Mouse (Mus musculus) forebrain, embryonic 13.5 days (tissue): ENCODE measurements around the gene Thrb. TPM values are rescaled to one million over a fixed set of nuclear protein-coding genes. Genes with fewer than 3 reads are reported as not detected.
"Not testable (repeated sequence)": the region's sequence is repeated elsewhere in the genome, so short reads cannot be mapped to it uniquely, and the experiment has no call there.

Experiments
- ATAC-seq: fragments of 200-750 bp; cut with Nextera tagmentation; 2 replicates; pipeline ENCODE4 v1.8.0; 2017
- H3K27ac ChIP-seq: fragments of 300-500 bp; sonication (generic); 2 replicates; pipeline ENCODE4 v1.5.1; 2015; ENCODE audit warnings: inconsistent platforms, mild to moderate bottlenecking, moderate library complexity
- H3K27me3 ChIP-seq: fragments of 300-500 bp; sonication (generic); 2 replicates; pipeline ENCODE4 v1.6.1; 2015; ENCODE audit warnings: mild to moderate bottlenecking, inconsistent platforms
- H3K36me3 ChIP-seq: fragments of 300-500 bp; sonication (generic); 2 replicates; pipeline ENCODE4 v1.6.1; 2015; ENCODE audit warnings: mild to moderate bottlenecking, inconsistent platforms; ENCODE audit not compliant: poor library complexity, severe bottlenecking
- H3K4me1 ChIP-seq: fragments of 300-500 bp; sonication (generic); 2 replicates; pipeline ENCODE4 v1.6.1; 2015; ENCODE audit warnings: inconsistent platforms
- H3K4me2 ChIP-seq: fragments of 300-500 bp; sonication (generic); 2 replicates; pipeline ENCODE4 v1.6.1; 2015; ENCODE audit warnings: inconsistent platforms, mild to moderate bottlenecking, moderate library complexity
- H3K4me3 ChIP-seq: fragments of 300-500 bp; sonication (generic); 2 replicates; pipeline ENCODE4 v1.5.1; 2015; ENCODE audit warnings: mild to moderate bottlenecking, inconsistent platforms
- H3K9ac ChIP-seq: fragments of 300-500 bp; sonication (generic); 2 replicates; pipeline ENCODE4 v1.6.1; 2015; ENCODE audit warnings: mild to moderate bottlenecking, inconsistent platforms
- H3K9me3 ChIP-seq: fragments of 300-500 bp; sonication (generic); replicated peaks from 2 replicates; pipeline ENCODE4 v1.6.1; 2016; ENCODE audit warnings: inconsistent platforms
- WGBS: fragments of 180-500 bp; shearing (Covaris S2); methylation state at CpG from one replicate; pipeline ENCODE4 v1.1.7; 2015; 5-methylcytosine and 5-hydroxymethylcytosine counted together
- polyA plus RNA-seq: library from polyadenylated mRNA; unstranded; fragments of >200 nt; fragmentation: Nextera tagmentation; extraction: Ambion mirVana; gene quantifications from 2 replicates; pipeline ENCODE4 v1.2.1, GENCODE M21; 2015

Thrb gene
- polyA plus RNA-seq, 1 experiment from 2014 or later = 2.1 TPM

DNA sequence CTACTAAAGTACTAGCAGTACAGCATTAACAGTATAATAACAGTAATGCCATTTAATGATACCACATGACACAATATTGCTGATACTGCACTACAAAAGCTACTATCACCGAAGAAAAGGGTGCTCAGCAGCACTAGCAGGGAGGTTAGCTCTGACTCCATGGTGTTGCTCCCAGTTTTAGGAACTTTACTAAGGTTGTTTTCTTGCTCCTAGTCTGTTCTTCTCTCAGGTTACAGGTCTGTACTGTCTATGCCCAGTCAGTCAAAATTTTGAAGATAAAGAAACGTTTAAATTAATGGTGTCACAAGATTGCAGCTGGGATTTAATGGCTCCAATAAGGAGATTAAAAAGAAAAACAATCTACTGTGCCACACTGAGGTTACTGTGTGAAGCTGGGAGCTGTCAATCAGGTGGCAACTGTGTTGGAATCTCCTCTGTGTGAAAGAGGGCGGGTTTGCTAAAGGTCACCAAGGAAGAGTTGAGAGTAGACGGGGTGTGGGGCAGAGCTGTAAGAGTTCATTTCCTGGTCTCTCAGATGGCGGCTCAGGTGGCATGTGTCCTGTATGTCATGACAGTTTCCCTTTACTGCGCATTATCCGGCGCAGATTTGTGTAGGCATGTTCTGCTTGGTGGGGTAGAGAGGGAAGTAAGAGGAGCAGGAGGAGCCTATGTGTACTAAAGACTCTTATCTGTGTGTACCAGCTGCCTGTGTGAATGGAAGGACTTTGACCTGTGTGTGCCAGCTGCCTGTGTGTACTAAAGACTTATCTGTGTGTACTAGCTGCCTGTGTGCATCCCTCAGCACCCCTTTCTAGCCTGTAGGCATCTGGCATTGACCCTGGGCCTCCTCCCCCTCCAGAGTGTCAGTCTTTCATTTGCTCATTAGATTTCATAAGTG lies 263.0 kb downstream of the Thrb start:
- Histone ChIP-seq H3K27me3 (no peaks in the 10 kb centered on the region), H3K9me3 (no peaks in the 10 kb centered on the region), H3K27ac (no peak overlapping the region), H3K4me1 (no peaks in the 10 kb centered on the region), H3K36me3 (no peaks in the 10 kb centered on the region), H3K4me2 (no peak overlapping the region), H3K4me3 (no peak overlapping the region), H3K9ac (no peak overlapping the region)
- ATAC-seq = no peak
- WGBS = 71% methylated on average over 8 of the region's 8 CpGs

DNA sequence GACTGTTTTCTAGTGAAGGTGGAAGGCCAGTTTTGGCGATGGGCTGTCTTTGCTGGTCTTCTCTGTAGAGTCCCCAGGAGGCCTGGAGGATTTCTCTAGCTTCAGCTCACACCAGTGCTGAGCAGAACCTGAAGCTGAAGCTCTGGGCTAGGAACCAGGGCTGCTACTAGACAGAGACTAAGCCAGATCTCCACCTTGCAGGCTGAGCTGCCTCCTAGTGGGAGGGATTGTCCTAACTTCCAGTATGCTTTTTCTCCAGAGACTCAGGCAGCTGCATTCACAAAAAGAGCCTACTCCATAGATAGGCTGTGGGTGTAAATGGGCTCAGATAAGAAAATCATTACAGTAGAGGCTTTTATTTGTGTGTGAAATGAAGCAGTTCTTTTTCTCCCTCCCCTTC lies 267.4 kb downstream of the Thrb start:
- ATAC-seq = peak; percentile 63
- 46% methylated on average over 1 of the region's 1 CpGs for WGBS
- Histone ChIP-seq H3K27ac (no peak overlapping the region), H3K27me3 (no peaks in the 10 kb centered on the region), H3K9ac (no peak overlapping the region), H3K4me2 (no peak overlapping the region), H3K4me1 (no peaks in the 10 kb centered on the region), H3K4me3 (no peak overlapping the region), H3K36me3 (no peaks in the 10 kb centered on the region), H3K9me3 (no peaks in the 10 kb centered on the region)

DNA sequence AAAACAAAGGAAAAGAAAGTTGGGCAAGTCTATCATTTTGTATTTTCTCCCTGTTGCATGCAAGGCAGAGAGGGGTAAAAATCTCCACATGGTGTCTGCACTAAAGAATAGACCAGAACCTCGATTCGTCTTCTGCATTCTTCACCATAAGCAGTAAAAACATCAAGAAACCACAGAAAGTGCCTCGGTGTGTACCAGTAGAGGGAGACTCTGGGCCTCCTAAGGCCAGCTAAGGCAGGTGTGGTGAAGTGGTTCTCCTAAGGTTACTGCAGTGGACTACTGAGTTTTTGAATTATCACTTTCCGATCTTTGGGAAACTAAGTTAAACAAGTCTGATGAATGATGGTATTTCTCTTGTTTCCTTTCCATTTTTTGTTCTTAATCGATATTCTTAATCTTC lies 269.5 kb downstream of the Thrb start:
- Histone ChIP-seq H3K9ac (no peak overlapping the region), H3K9me3 (no peaks in the 10 kb centered on the region), H3K4me3 (no peak overlapping the region), H3K4me1 (no peaks in the 10 kb centered on the region), H3K27me3 (no peaks in the 10 kb centered on the region), H3K4me2 (no peak overlapping the region), H3K27ac (no peak overlapping the region), H3K36me3 (no peaks in the 10 kb centered on the region)
- WGBS = 81% methylated on average over 5 of the region's 5 CpGs
- ATAC-seq = no peak

DNA sequence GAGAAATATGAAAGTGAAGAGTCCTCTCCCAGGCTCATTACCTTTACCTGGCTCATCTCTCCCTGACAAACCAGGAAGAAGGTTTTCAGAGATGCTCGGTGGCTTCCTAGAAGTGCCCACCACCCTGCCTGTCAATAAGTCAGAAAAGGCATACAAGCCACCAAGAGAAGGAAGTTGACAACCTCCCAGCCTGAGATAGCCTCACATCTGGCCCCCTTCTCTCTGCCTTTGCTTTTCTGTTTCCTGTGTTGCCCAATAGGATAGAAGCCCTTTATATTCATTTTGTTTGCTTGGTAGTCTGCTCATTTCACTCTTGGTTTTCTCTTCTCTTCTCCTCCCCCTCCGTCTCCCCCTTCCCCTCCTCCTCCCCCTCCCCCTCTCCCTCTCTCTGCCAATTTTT lies 273.4 kb downstream of the Thrb start:
- WGBS = 91% methylated on average over 2 of the region's 2 CpGs

DNA sequence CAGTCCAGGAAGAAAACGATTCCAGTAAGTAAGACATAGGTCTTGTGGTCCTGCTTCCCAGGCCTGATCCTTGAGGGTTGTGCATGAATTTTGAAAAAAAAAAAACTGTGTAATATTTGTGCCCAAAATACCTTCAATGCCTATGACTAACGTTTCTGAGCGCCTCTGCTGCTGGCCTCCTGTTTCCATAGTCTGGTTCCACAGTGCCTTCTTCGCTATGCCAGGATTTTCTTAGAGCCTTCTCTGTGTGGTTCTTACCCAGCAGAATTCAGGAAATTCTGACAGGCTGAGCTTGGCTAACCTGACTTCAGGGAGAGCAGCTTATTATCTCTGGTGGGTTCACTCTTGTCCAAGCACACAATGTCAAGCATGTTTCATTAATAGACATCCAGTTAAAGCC lies 274.7 kb downstream of the Thrb start:
- not testable (repeated sequence) for H3K4me2 ChIP-seq, H3K4me3 ChIP-seq, H3K4me1 ChIP-seq, H3K36me3 ChIP-seq, H3K27me3 ChIP-seq, ATAC-seq, H3K9ac ChIP-seq, H3K9me3 ChIP-seq, H3K27ac ChIP-seq
- 81% methylated on average over 4 of the region's 4 CpGs for WGBS

More for the DNA sequence above, 273.4 kb downstream of the Thrb start:
- ATAC-seq = no peak
- Histone ChIP-seq H3K27me3 (no peaks in the 10 kb centered on the region), H3K27ac (no peak overlapping the region), H3K4me2 (no peak overlapping the region), H3K4me1 (no peaks in the 10 kb centered on the region), H3K4me3 (no peak overlapping the region), H3K36me3 (no peaks in the 10 kb centered on the region), H3K9me3 (no peaks in the 10 kb centered on the region), H3K9ac (no peak overlapping the region)

DNA sequence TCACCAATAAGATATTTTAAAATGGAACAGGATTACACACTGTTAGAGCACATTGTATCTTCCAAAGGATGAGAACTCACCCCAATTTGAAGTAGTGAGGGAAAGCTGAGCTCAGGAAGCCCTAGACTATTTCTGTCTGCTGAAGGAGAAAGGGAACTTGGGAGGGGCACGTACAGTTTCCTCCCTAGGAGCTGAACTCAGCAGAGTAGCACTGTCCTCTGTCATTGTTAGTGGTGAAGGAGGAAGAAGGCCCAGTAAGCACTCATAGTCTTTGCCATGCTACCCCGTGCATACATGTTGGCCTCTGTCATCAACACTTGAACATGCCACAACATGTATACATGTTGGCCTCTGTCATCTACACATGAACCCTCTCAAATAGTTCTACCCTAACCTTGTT lies 294.0 kb downstream of the Thrb start:
- no peaks in the 10 kb centered on the region for H3K9me3 ChIP-seq
- H3K4me1 ChIP-seq = no peaks in the 10 kb centered on the region
- no peaks in the 10 kb centered on the region for H3K27me3 ChIP-seq
- no peak overlapping the region for H3K4me3 ChIP-seq
- ATAC-seq = no peak
- H3K36me3 ChIP-seq = no peaks in the 10 kb centered on the region
- no peak overlapping the region for H3K27ac ChIP-seq
- no peak overlapping the region for H3K9ac ChIP-seq
- WGBS = 91% methylated on average over 2 of the region's 2 CpGs
- no peak overlapping the region for H3K4me2 ChIP-seq

DNA sequence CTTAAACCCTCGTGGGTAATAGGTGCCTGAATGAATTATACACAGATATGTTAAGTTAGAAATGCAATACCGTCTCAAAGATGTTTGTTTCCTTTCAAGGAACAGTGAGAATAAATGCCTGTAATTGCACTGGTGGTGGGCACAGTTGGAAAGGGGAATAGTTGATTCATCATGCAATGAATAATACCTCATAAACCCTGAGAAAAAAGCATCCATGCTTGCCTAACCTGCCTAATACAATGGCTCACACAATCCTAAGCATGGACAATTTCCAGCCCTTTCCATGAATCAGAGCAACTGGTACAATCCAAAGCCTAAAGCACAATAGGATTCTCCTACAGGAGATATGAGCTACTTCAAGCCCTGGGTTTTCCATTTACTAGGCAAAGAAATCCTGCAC lies 299.8 kb downstream of the Thrb start:
- H3K27ac ChIP-seq = no peak overlapping the region
- whole genome bisulfite sequencing = 42% methylated on average over 2 of the region's 2 CpGs

DNA sequence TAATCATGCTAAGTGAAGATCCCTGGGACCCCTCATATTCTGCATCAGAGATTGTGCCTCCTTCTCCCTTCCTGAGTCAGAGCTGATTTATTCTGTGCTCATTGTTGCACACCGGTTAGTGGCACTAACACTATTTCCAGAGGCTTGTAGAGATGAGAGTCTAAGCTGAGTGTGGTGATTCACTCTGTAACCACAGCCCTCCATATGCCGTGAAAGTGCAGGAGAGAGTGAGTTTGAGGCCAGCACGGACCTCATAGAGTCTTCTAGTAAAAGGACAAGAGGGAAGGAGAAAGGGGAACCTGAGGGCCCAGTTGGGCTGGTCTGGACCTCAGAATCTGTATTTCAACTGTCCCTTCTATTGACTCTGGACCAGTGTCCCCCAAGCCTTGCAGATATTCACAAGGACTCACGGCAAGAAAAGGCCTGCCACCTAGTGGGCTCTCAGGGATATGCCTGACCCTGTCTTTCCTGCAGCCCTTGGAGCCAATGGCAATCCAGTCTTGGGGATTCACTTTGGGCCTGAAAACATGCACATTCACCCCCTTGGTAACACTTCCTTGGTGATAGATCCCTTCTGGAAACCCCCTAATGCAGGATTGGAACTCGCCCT lies 307.2 kb downstream of the Thrb start:
- Histone ChIP-seq H3K4me2 (no peak overlapping the region), H3K36me3 (no peaks in the 10 kb centered on the region)
- whole genome bisulfite sequencing = 35% methylated on average over 5 of the region's 5 CpGs

More for the DNA sequence above, 299.8 kb downstream of the Thrb start:
- Histone ChIP-seq H3K9me3 (no peaks in the 10 kb centered on the region), H3K9ac (no peak overlapping the region), H3K4me3 (no peak overlapping the region), H3K36me3 (no peaks in the 10 kb centered on the region), H3K27me3 (no peaks in the 10 kb centered on the region), H3K4me2 (no peak overlapping the region), H3K4me1 (no peaks in the 10 kb centered on the region)
- ATAC-seq = no peak

DNA sequence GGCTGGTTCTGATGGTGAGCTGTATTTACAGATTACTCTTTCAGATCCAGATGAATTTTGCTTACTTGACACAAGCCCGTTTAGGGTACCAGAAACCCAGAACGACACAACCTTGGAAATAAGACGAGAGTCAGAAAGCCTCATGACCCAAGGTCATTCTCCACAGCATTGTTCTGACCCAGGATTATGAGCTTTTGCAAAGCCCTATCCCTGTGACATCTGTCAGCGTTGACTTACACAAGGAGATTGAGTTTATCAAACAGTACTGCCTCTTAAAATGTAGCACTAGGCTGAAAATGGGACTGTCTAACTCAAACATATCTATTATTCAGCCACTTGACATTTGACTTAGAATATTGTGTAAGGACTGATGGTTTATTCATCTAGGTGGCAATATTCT lies 312.1 kb downstream of the Thrb start:
- no peak overlapping the region for H3K27ac ChIP-seq
- no peak for ATAC-seq
- no peaks in the 10 kb centered on the region for H3K9me3 ChIP-seq
- H3K36me3 ChIP-seq = no peaks in the 10 kb centered on the region
- H3K9ac ChIP-seq = no peak overlapping the region
- no peaks in the 10 kb centered on the region for H3K27me3 ChIP-seq
- no peaks in the 10 kb centered on the region for H3K4me1 ChIP-seq
- 75% methylated on average over 4 of the region's 4 CpGs for WGBS
- H3K4me3 ChIP-seq = no peak overlapping the region
- H3K4me2 ChIP-seq = no peak overlapping the region

More for the DNA sequence above, 307.2 kb downstream of the Thrb start:
- H3K4me3 ChIP-seq = no peak overlapping the region
- H3K27me3 ChIP-seq = no peaks in the 10 kb centered on the region
- peak; percentile 93 for ATAC-seq
- no peaks in the 10 kb centered on the region for H3K4me1 ChIP-seq
- H3K9me3 ChIP-seq = no peaks in the 10 kb centered on the region
- H3K9ac ChIP-seq = no peak overlapping the region
- H3K27ac ChIP-seq = no peak overlapping the region

DNA sequence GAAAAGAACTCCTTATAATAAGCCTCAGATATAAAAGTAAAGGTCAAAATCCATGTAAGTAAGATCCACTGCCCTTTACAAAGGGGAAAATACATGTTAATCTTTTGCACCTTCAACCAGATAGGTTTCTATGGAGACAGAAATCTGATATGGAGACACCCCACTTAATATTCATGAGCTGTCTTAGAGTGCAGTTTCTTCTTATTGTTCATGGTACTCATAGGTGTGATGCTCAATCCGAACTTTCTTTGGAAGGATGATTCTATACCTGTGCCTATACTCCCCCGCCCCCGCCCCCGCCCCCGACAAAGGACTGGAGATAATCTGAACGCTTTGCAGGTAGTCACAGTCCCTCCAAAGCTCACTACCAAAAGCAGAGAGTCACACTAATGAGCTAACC lies 312.6 kb downstream of the Thrb start:
- no peaks in the 10 kb centered on the region for H3K36me3 ChIP-seq
- H3K4me3 ChIP-seq = no peak overlapping the region
- ATAC-seq = peak; percentile 38; the same call in 1 of the 2 replicates
- 69% methylated on average over 6 of the region's 6 CpGs for WGBS
- H3K27ac ChIP-seq = no peak overlapping the region
- no peak overlapping the region for H3K9ac ChIP-seq
- H3K4me1 ChIP-seq = no peaks in the 10 kb centered on the region
- H3K9me3 ChIP-seq = no peaks in the 10 kb centered on the region
- H3K27me3 ChIP-seq = no peaks in the 10 kb centered on the region
- no peak overlapping the region for H3K4me2 ChIP-seq

DNA sequence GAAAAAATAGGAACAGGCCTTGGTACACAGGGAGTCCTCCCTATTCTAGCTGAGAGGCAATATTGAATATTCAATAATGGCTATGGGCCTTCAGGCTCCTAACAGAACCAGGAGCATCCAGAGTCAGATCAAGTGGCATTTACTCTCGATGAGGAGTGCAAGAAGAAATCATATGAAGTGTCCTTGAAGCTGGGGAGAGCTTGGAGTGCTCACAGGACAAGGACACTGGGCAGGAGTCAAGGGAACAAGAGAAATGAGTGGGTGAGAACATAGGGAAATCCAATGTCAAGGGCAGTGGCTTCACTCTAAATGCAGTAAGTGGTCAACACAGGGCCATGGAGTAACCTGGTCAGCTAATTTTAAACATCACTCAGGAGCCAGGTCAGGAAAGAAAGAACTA lies 315.7 kb downstream of the Thrb start:
- no peaks in the 10 kb centered on the region for H3K4me1 ChIP-seq
- H3K4me3 ChIP-seq = no peak overlapping the region
- no peak for ATAC-seq
- no peak overlapping the region for H3K4me2 ChIP-seq
- no peaks in the 10 kb centered on the region for H3K36me3 ChIP-seq
- no peak overlapping the region for H3K9ac ChIP-seq
- no peak overlapping the region for H3K27ac ChIP-seq
- WGBS = 82% methylated on average over 1 of the region's 1 CpGs
- no peaks in the 10 kb centered on the region for H3K27me3 ChIP-seq
- H3K9me3 ChIP-seq = no peaks in the 10 kb centered on the region

DNA sequence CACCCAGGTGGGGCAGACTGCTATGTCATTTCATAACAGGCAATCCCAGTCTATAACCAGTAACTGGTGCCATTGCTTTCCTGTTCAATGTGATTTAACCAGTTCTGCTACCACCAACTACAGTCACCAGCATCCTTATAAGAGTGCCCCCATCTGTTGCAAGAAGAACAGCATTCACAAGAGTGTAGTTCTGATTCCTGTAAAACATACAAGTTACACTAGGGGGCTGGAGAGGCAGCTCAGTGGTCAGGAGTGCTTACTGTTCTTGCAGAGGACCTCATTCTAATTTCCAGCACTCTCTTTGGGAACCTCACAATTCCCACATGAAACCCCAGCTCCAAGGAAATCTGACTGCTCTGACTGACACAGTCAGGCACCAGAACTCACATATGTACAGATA lies 318.2 kb downstream of the Thrb start:
- Histone ChIP-seq H3K9ac (no peak overlapping the region), H3K4me3 (no peak overlapping the region), H3K9me3 (no peaks in the 10 kb centered on the region), H3K4me2 (no peak overlapping the region), H3K36me3 (no peaks in the 10 kb centered on the region), H3K27me3 (no peaks in the 10 kb centered on the region), H3K4me1 (no peaks in the 10 kb centered on the region), H3K27ac (no peak overlapping the region)
- no peak for ATAC-seq
